Mouse (Mus musculus): ENCODE results near the gene Kctd21. TPM values are rescaled to one million over a fixed set of nuclear protein-coding genes. Genes with fewer than 3 reads are reported as not detected.
A peak's percentile ranks its signal among the peaks of the same experiment; 100 is the strongest.

The Kctd21 gene
- polyA plus RNA-seq, 1 experiment from 2014 or later: 1.4 TPM

- Histone ChIP-seq H3K4me3 (ENCODE audit: low read depth, low read length) (no peak overlapping the region), H3K36me3 (ENCODE audit: control insufficient read depth, insufficient read depth) (peaks cover 24% of the 10 kb centered on the region), H3K4me2 (replicated peaks; ENCODE audit: low read depth) (no peak overlapping the region), H3K4me1 (replicated peaks; ENCODE audit: control insufficient read depth, insufficient read depth, low read length) (no peaks in the 10 kb centered on the region), H3K9ac (ENCODE audit: low read depth, low read length) (no peak overlapping the region), H3K27ac (ENCODE audit: low read depth, low read length) (no peak overlapping the region), H3K27me3 (replicated peaks; ENCODE audit: control insufficient read depth, insufficient read depth, low read length) (no peaks in the 10 kb centered on the region), H3K9me3 (ENCODE audit: control insufficient read depth) (no peaks in the 10 kb centered on the region)
- no peak for ATAC-seq
- WGBS: 83% methylated on average over 7 of the region's 7 CpGs
- no peak for TF ChIP-seq CTCF (IDR thresholded peaks at IDR 0.05; ENCODE audit: low read depth)
These were observed 18.6 kb upstream of the Kctd21 start for GRCm38 (mm10) chr7:97313364-97313995.

- Histone ChIP-seq H3K9me3 (ENCODE audit: control insufficient read depth) (no peaks in the 10 kb centered on the region), H3K4me3 (ENCODE audit: low read depth, low read length) (no peak overlapping the region), H3K27me3 (replicated peaks; ENCODE audit: control insufficient read depth, insufficient read depth, low read length) (no peaks in the 10 kb centered on the region), H3K4me1 (replicated peaks; ENCODE audit: control insufficient read depth, insufficient read depth, low read length) (no peaks in the 10 kb centered on the region), H3K36me3 (ENCODE audit: control insufficient read depth, insufficient read depth) (peaks cover 16% of the 10 kb centered on the region; the same call in 1 of the 2 replicates), H3K27ac (ENCODE audit: low read depth, low read length) (no peak overlapping the region), H3K9ac (ENCODE audit: low read depth, low read length) (no peak overlapping the region), H3K4me2 (replicated peaks; ENCODE audit: low read depth) (no peak overlapping the region)
- no peak for ATAC-seq
- WGBS: 90% methylated on average over 5 of the region's 5 CpGs
- no peak for TF ChIP-seq CTCF (IDR thresholded peaks at IDR 0.05; ENCODE audit: low read depth)
These were observed 17.5 kb upstream of the Kctd21 start for GRCm38 (mm10) chr7:97314646-97315045.

GRCm38 (mm10) chr7:97315656-97316055 lies 16.5 kb upstream of the Kctd21 start:
- Histone ChIP-seq H3K36me3 (ENCODE audit: control insufficient read depth, insufficient read depth) (peaks cover 10% of the 10 kb centered on the region; the same call in 1 of the 2 replicates), H3K4me2 (replicated peaks; ENCODE audit: low read depth) (no peak overlapping the region), H3K9me3 (ENCODE audit: control insufficient read depth) (no peaks in the 10 kb centered on the region), H3K27ac (ENCODE audit: low read depth, low read length) (no peak overlapping the region), H3K4me3 (ENCODE audit: low read depth, low read length) (no peak overlapping the region), H3K4me1 (replicated peaks; ENCODE audit: control insufficient read depth, insufficient read depth, low read length) (no peaks in the 10 kb centered on the region), H3K27me3 (replicated peaks; ENCODE audit: control insufficient read depth, insufficient read depth, low read length) (no peaks in the 10 kb centered on the region), H3K9ac (ENCODE audit: low read depth, low read length) (no peak overlapping the region)
- ATAC-seq: no peak
- 93% methylated on average over 6 of the region's 6 CpGs for WGBS
- no peak for TF ChIP-seq CTCF (IDR thresholded peaks at IDR 0.05; ENCODE audit: low read depth)

GRCm38 (mm10) chr7:97317706-97318105 lies 14.4 kb upstream of the Kctd21 start:
- Histone ChIP-seq H3K4me1 (replicated peaks; ENCODE audit: control insufficient read depth, insufficient read depth, low read length) (no peaks in the 10 kb centered on the region), H3K9ac (ENCODE audit: low read depth, low read length) (no peak overlapping the region), H3K9me3 (ENCODE audit: control insufficient read depth) (no peaks in the 10 kb centered on the region), H3K36me3 (ENCODE audit: control insufficient read depth, insufficient read depth) (no peaks in the 10 kb centered on the region), H3K27me3 (replicated peaks; ENCODE audit: control insufficient read depth, insufficient read depth, low read length) (no peaks in the 10 kb centered on the region), H3K27ac (ENCODE audit: low read depth, low read length) (no peak overlapping the region), H3K4me3 (ENCODE audit: low read depth, low read length) (no peak overlapping the region), H3K4me2 (replicated peaks; ENCODE audit: low read depth) (no peak overlapping the region)
- no peak for ATAC-seq
- WGBS: 68% methylated on average over 3 of the region's 3 CpGs
- no peak for TF ChIP-seq CTCF (IDR thresholded peaks at IDR 0.05; ENCODE audit: low read depth)

GRCm38 (mm10) chr7:97324342-97324741 lies 7.8 kb upstream of the Kctd21 start:
- ATAC-seq: no peak
- H3K36me3 ChIP-seq (ENCODE audit: control insufficient read depth, insufficient read depth): no peaks in the 10 kb centered on the region
- H3K4me2 ChIP-seq (replicated peaks; ENCODE audit: low read depth): no peak overlapping the region
- no peak overlapping the region for H3K9ac ChIP-seq (ENCODE audit: low read depth, low read length)
- H3K4me1 ChIP-seq (replicated peaks; ENCODE audit: control insufficient read depth, insufficient read depth, low read length): no peaks in the 10 kb centered on the region
- no peak for TF ChIP-seq CTCF (IDR thresholded peaks at IDR 0.05; ENCODE audit: low read depth)
- H3K4me3 ChIP-seq (ENCODE audit: low read depth, low read length): no peak overlapping the region
- H3K27me3 ChIP-seq (replicated peaks; ENCODE audit: control insufficient read depth, insufficient read depth, low read length): peaks cover 25% of the 10 kb centered on the region
- H3K9me3 ChIP-seq (ENCODE audit: control insufficient read depth): no peaks in the 10 kb centered on the region
- no peak overlapping the region for H3K27ac ChIP-seq (ENCODE audit: low read depth, low read length)
- WGBS: 91% methylated on average over 8 of the region's 8 CpGs

GRCm38 (mm10) chr7:97325156-97325985 lies 6.8 kb upstream of the Kctd21 start:
- H3K9me3 ChIP-seq (ENCODE audit: control insufficient read depth): no peaks in the 10 kb centered on the region
- 15% methylated on average over 87 of the region's 96 CpGs for WGBS
- H3K4me3 ChIP-seq (ENCODE audit: low read depth, low read length): peak overlapping the region; percentile 24; the same call in 1 of the 2 replicates
- ATAC-seq: peak; percentile 21; the same call in 1 of the 2 replicates
- no peaks in the 10 kb centered on the region for H3K36me3 ChIP-seq (ENCODE audit: control insufficient read depth, insufficient read depth)
- no peak overlapping the region for H3K27ac ChIP-seq (ENCODE audit: low read depth, low read length)
- TF ChIP-seq CTCF (IDR thresholded peaks at IDR 0.05; ENCODE audit: low read depth): no peak
- H3K27me3 ChIP-seq (replicated peaks; ENCODE audit: control insufficient read depth, insufficient read depth, low read length): peaks cover 25% of the 10 kb centered on the region
- no peaks in the 10 kb centered on the region for H3K4me1 ChIP-seq (replicated peaks; ENCODE audit: control insufficient read depth, insufficient read depth, low read length)
- H3K9ac ChIP-seq (ENCODE audit: low read depth, low read length): no peak overlapping the region
- peak overlapping the region; percentile 52 for H3K4me2 ChIP-seq (replicated peaks; ENCODE audit: low read depth)

All from intestine, postnatal 0 days (tissue).